In genomic region chr16:14291223-14291622, GRCm38 (mm10) we compare ENCODE assay signal across 8 mouse cellular contexts. TPM values are rescaled to one million over a fixed set of nuclear protein-coding genes. Genes with fewer than 3 reads are reported as not detected.
DNase-seq lines count a peak whose midpoint lies in the region; ATAC-seq and TF ChIP-seq lines count a peak whose summit lies in the region.

Gene Myh11 (minus strand): TSS chr16:14291372.

- H3K4me3 ChIP-seq in cortical plate, adult 2 months (ENCODE audit: insufficient read depth, low read length), result no peak within 1 kb of the TSS
- H3K4me3 ChIP-seq in liver, embryonic 12.5 days, result no peak within 1 kb of the TSS; the same call in 1 of the 2 replicates
- H3K4me3 ChIP-seq in testis, adult 2 months (ENCODE audit: control insufficient read depth, low read depth, low read length), result peak within 1 kb of the TSS; percentile 31

- no peaks in the 10 kb centered on the region for H3K36me3 ChIP-seq in liver, embryonic 12.5 days
- no peaks in the 10 kb centered on the region for H3K36me3 ChIP-seq in testis, adult 2 months (ENCODE audit: control insufficient read depth, insufficient read depth, low read length)

- WGBS in liver, embryonic 12.5 days (ENCODE audit: insufficient replicate concordance), result 8% methylated on average over 16 of the region's 16 CpGs

- peak; percentile 65 for ATAC-seq in liver, embryonic 12.5 days

- intact Hi-C loops in gastrocnemius, postnatal 36 days (cut with DNase I), result loop anchor here (2.0 to 5.0 kb wide), 2 partner anchors 34 to 52 kb away; no protein-coding TSS in a partner anchor

- no peak within 1 kb of the TSS for H3K9ac ChIP-seq in liver, embryonic 12.5 days

- DNase-seq in layer of hippocampus, postnatal 10 days (ENCODE audit: low spot score in 2 of 2), result peak; percentile 68 to 69
- DNase-seq in layer of hippocampus, adult 9-11 months, result no peak
- peak; percentile 63 to 74 for DNase-seq in gastrocnemius, postnatal 36 days
- DNase-seq in induced T-regulatory cell, adult 2 months (ENCODE audit: low read depth), result peak; percentile 36
- peak; percentile 3 to 4 for DNase-seq in natural killer cell, adult 2 months (ENCODE audit: low spot score in 2 of 2)

- no peak within 1 kb of the TSS for H3K27ac ChIP-seq in cortical plate, adult 2 months (ENCODE audit: insufficient read depth, low read length)
- no peak within 1 kb of the TSS for H3K27ac ChIP-seq in liver, embryonic 12.5 days
- H3K27ac ChIP-seq in testis, adult 2 months (ENCODE audit: control insufficient read depth, insufficient read depth, low read depth, low read length), result no peak within 1 kb of the TSS

- no peaks in the 10 kb centered on the region for H3K4me1 ChIP-seq in cortical plate, adult 2 months (ENCODE audit: control insufficient read depth, insufficient read depth, low read length)
- H3K4me1 ChIP-seq in liver, embryonic 12.5 days, result peaks cover 15% of the 10 kb centered on the region; the same call in 1 of the 2 replicates
- H3K4me1 ChIP-seq in testis, adult 2 months (ENCODE audit: control insufficient read depth, insufficient read depth, low read length), result peaks cover 8% of the 10 kb centered on the region

- peak; percentile 20; the same call in 1 of the 2 replicates for TF ChIP-seq CTCF in cortical plate, adult 2 months (IDR thresholded peaks at IDR 0.05; ENCODE audit: extremely low read depth, insufficient read depth, low read length)
- TF ChIP-seq CTCF in testis, adult 2 months (IDR thresholded peaks at IDR 0.05; ENCODE audit: control insufficient read depth, insufficient read depth, insufficient replicate concordance, low read depth, low read length), result peak; percentile 82

- no peaks in the 10 kb centered on the region for H3K9me3 ChIP-seq in liver, embryonic 12.5 days (replicated peaks)

- no peak for TF ChIP-seq POLR2A in cortical plate, adult 2 months (IDR thresholded peaks at IDR 0.05; ENCODE audit: extremely low read depth, insufficient read depth, low read length)
- TF ChIP-seq POLR2A in testis, adult 2 months (IDR thresholded peaks at IDR 0.05; ENCODE audit: control insufficient read depth, low read depth, low read length), result peak; percentile 46; the same call in 1 of the 2 replicates

- peak within 1 kb of the TSS; percentile 46 for H3K4me2 ChIP-seq in liver, embryonic 12.5 days

- peaks cover 46% of the 10 kb centered on the region for H3K27me3 ChIP-seq in liver, embryonic 12.5 days (replicated peaks)
- no peaks in the 10 kb centered on the region for H3K27me3 ChIP-seq in testis, adult 2 months (ENCODE audit: control insufficient read depth, insufficient read depth, low read length)

RNA-seq across cellular contexts. Expression of gene Myh11, which starts in this region (rescaled TPM):
- 1 to 10 TPM; 4.1 to 4.9 TPM for total RNA-seq in layer of hippocampus, postnatal 10 days (2021)
- 4.1 and 4.8 TPM in 2 replicates for polyA plus RNA-seq in cortical plate, adult 2 months (2012; rRNA removed)
- 10 to 100 TPM; 14.1 to 17.6 TPM for total RNA-seq in gastrocnemius, postnatal 36 days (2021)
- 0.69 and 0.71 TPM in 2 replicates for polyA plus RNA-seq in liver, embryonic 12.5 days (2016; fragmentation: Nextera tagmentation; extraction: Ambion mirVana)
- polyA plus RNA-seq in testis, adult 2 months (2012; rRNA removed), result 8.4 and 22.6 TPM in 2 replicates

Comparison
In these comparisons a context has a peak if more than half of its experiments do, and no peak if none do; other contexts are left out.
1. Peak in ATAC-seq and H3K4me2 ChIP-seq in liver, embryonic 12.5 days; RNA of the gene not detected or under 1 TPM.